Mouse (Mus musculus): ENCODE results near the gene Asb6.

DNA sequence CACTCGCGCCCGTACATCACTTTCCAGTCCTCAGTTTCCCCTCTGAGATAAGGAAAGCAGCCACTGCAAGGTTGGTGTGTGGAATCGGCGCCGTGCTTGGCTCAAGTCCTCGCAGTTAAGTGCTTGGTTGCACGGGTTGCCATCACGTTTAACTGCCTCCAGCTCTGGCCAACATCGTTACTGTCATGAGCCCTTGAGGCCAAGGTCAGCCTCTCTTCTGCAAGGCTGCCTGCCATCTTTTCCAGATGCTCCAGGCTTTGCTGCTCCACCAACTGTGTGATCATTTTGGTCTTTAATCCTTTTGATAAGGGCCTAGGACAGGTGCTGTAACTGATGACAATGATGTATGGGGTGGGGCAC is 21.9 kb downstream of the Asb6 start:
- TF ChIP-seq CTCF (IDR thresholded peaks at IDR 0.05; ENCODE audit: low read depth, low read length) = no peak
- no peak for TF ChIP-seq POLR2A (IDR thresholded peaks at IDR 0.05; ENCODE audit: extremely low read depth, insufficient read depth, low read length)
